Mouse (Mus musculus): ENCODE measurements around the gene Fbxo31. TPM values are rescaled to one million over a fixed set of nuclear protein-coding genes. Genes with fewer than 3 reads are reported as not detected.

Gene Fbxo31
- total and polyA plus RNA-seq, 2 experiments = 23.0 to 25.1 TPM

DNA sequence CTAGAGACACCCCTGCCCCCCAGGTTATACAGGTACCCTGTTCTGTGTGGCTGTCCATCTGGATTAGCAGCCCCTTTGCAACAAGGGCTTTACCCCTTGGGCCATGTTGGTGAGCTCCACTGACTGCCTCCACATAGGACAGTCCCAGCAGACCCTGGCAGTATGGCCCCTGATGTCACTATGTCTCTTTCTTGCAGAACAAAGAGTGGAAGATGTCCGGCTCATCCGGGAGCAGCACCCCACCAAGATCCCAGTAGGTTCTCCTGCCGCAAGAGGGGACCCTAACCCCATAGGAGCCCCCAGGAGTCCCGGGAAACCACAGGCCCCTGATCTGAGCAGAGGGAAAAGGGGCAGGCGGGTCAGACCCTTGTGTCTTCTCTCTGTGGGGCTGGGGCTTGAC lies 14.7 kb upstream of the Fbxo31 start:
- no peak overlapping the region for H3K9ac ChIP-seq (ENCODE audit: low read depth, low read length)
- 94% methylated on average over 5 of the region's 5 CpGs for WGBS

DNA sequence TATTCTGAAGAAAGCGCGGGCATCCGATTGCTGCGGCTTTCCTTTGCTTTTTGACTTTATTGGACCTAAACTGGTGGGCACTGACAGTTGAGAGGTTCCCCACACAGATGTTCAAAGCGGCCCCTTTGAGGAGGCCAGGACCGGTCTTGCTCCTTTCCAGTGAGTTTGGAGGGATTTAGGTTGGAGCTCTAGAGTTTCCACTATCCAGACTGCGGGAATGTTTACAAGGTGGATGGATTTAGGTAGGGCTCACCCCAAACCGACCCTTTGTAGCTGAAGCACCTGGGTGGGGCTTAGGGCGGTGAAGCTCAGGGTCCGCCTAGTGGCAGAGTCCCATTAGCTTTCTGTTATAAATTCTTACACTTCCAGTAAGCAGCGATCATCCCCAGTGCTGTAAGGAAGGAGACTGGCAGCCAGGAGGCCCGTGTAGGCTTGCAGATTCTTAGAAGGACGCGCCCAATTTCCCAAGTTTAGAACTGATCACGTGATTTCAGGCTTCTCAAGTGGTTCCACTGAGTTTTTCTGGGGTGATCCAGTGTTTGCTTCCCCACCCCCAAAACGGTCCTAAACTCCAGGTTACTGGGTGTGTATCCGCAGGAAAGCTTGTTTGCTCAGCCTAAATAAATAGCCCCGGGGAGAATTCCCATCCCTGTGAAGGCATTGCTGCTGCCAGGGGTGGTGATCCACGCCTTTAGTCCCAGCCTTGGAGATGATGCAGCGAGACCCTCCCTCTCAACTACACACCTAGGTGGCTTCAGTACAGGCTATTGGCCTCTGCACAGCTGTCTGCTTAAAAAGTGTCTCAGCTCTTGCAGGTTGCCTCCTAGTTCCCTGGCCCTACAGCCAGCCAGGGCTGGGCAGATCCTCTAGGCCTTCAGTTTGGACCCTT lies 12.8 kb upstream of the Fbxo31 start:
- peak; percentile 52 for TF ChIP-seq CTCF (IDR thresholded peaks at IDR 0.05; ENCODE audit: low read depth, low read length)
- TF ChIP-seq POLR2A (IDR thresholded peaks at IDR 0.05; ENCODE audit: extremely low read depth, insufficient read depth, low read length) = no peak
- Histone ChIP-seq H3K9ac (ENCODE audit: low read depth, low read length) (peak overlapping the region; percentile 96), H3K27ac (replicated peaks; ENCODE audit: insufficient read depth, low read depth, low read length) (peak overlapping the region; percentile 73), H3K4me3 (ENCODE audit: insufficient read depth, low read depth, low read length) (peak overlapping the region; percentile 88), H3K27me3 (ENCODE audit: control insufficient read depth, insufficient read depth, low read length) (no peaks in the 10 kb centered on the region), H3K4me1 (ENCODE audit: control insufficient read depth, insufficient read depth, low read length) (peaks cover 14% of the 10 kb centered on the region), H3K36me3 (ENCODE audit: control insufficient read depth, insufficient read depth, low read length) (peaks cover 16% of the 10 kb centered on the region), H3K79me2 (ENCODE audit: control insufficient read depth, insufficient read depth, low read length) (peaks cover 43% of the 10 kb centered on the region)
- peak; percentile 64 for DNase-seq (ENCODE audit: extremely low read depth, low read depth, low spot score)
- WGBS = 5% methylated on average over 20 of the region's 20 CpGs

More for the DNA sequence above, 14.7 kb upstream of the Fbxo31 start:
- DNase-seq (ENCODE audit: extremely low read depth, low read depth, low spot score) = no peak
- Histone ChIP-seq H3K79me2 (ENCODE audit: control insufficient read depth, insufficient read depth, low read length) (peaks cover 43% of the 10 kb centered on the region), H3K4me1 (ENCODE audit: control insufficient read depth, insufficient read depth, low read length) (peaks cover 14% of the 10 kb centered on the region), H3K36me3 (ENCODE audit: control insufficient read depth, insufficient read depth, low read length) (peaks cover 28% of the 10 kb centered on the region), H3K27me3 (ENCODE audit: control insufficient read depth, insufficient read depth, low read length) (no peaks in the 10 kb centered on the region), H3K4me3 (ENCODE audit: insufficient read depth, low read depth, low read length) (no peak overlapping the region), H3K27ac (replicated peaks; ENCODE audit: insufficient read depth, low read depth, low read length) (no peak overlapping the region)
- TF ChIP-seq POLR2A (IDR thresholded peaks at IDR 0.05; ENCODE audit: extremely low read depth, insufficient read depth, low read length) (no peak), CTCF (IDR thresholded peaks at IDR 0.05; ENCODE audit: low read depth, low read length) (no peak)

DNA sequence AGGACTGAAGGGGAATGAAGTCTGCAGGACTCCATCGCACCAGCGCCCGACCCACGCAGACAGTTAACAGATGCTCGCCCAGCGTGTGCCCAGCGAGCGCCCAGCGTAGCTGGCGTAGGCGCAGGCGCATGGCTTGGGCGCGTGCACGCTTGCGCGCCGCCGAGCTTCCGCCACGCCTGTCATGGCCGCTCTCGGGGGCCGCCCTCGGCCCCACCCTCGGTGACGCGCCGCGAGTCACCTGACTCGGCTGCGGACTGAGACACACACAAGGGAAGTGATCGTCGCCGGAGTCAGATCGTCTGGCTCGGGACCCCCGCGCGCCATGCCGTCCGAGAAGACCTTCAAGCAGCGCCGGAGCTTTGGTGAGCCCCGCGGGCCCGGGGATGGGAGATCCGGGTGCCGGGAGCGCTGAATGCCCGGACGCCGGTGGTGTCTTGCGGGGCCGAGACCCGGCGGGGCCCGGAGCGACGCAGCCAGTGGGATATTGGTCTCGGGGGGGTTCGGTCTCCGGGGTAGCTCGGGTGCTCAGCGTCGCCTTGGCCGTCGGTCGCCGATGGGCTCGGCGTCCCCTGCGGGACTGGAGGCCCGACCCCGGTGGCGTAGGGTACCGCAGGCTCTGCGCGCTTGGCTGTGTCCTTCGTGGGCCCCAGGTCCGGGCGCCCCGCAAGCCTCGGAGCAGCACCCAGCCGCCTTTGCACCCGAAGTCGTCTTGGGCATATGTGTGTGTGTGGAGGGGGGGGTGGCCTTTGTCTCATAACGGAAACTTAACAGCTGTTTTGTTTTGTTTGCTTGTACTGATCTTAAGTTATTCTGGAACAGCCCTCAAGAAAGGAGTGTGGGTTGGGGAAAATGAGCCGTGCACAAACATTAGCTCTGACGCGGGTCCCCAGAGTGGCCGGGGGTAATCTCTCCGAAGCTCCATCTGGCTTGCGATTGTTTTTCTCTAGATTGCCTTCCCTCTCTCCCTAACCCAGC lies 11.9 kb upstream of the Fbxo31 start, which contains the start of gene Map1lc3b:
Gene Map1lc3b (plus strand): TSS at position 159 of the 975 bp plus-strand sequence.
- Histone ChIP-seq H3K4me1 (ENCODE audit: control insufficient read depth, insufficient read depth, low read length) (peaks cover 14% of the 10 kb centered on the region), H3K79me2 (ENCODE audit: control insufficient read depth, insufficient read depth, low read length) (peaks cover 43% of the 10 kb centered on the region), H3K9ac (ENCODE audit: low read depth, low read length) (peak within 1 kb of the TSS; percentile 96), H3K27me3 (ENCODE audit: control insufficient read depth, insufficient read depth, low read length) (no peaks in the 10 kb centered on the region), H3K4me3 (ENCODE audit: insufficient read depth, low read depth, low read length) (peak within 1 kb of the TSS; percentile 88), H3K36me3 (ENCODE audit: control insufficient read depth, insufficient read depth, low read length) (peaks cover 12% of the 10 kb centered on the region), H3K27ac (replicated peaks; ENCODE audit: insufficient read depth, low read depth, low read length) (peak within 1 kb of the TSS; percentile 73)
- TF ChIP-seq CTCF (IDR thresholded peaks at IDR 0.05; ENCODE audit: low read depth, low read length) = no peak
- peak; percentile 90 for TF ChIP-seq POLR2A (IDR thresholded peaks at IDR 0.05; ENCODE audit: extremely low read depth, insufficient read depth, low read length)
- peak; percentile 68 for DNase-seq (ENCODE audit: extremely low read depth, low read depth, low spot score)
- under 1% methylated on average over 94 of the region's 94 CpGs for WGBS

- no peaks in the 10 kb centered on the region for H3K27me3 ChIP-seq (ENCODE audit: control insufficient read depth, insufficient read depth, low read length)
- TF ChIP-seq POLR2A (IDR thresholded peaks at IDR 0.05; ENCODE audit: extremely low read depth, insufficient read depth, low read length) (no peak), CTCF (IDR thresholded peaks at IDR 0.05; ENCODE audit: low read depth, low read length) (no peak)
- no peak overlapping the region for H3K4me3 ChIP-seq (ENCODE audit: insufficient read depth, low read depth, low read length)
- WGBS = 85% methylated on average over 2 of the region's 2 CpGs
- H3K27ac ChIP-seq (replicated peaks; ENCODE audit: insufficient read depth, low read depth, low read length) = no peak overlapping the region
- no peak overlapping the region for H3K9ac ChIP-seq (ENCODE audit: low read depth, low read length)
- peaks cover 18% of the 10 kb centered on the region for H3K4me1 ChIP-seq (ENCODE audit: control insufficient read depth, insufficient read depth, low read length)
- H3K79me2 ChIP-seq (ENCODE audit: control insufficient read depth, insufficient read depth, low read length) = peaks cover 39% of the 10 kb centered on the region
- peaks cover 4% of the 10 kb centered on the region for H3K36me3 ChIP-seq (ENCODE audit: control insufficient read depth, insufficient read depth, low read length)
- no peak for DNase-seq (ENCODE audit: extremely low read depth, low read depth, low spot score)
Measured at GRCm38 (mm10) chr8:121589205-121589726, 10.7 kb upstream of the Fbxo31 start.

DNA sequence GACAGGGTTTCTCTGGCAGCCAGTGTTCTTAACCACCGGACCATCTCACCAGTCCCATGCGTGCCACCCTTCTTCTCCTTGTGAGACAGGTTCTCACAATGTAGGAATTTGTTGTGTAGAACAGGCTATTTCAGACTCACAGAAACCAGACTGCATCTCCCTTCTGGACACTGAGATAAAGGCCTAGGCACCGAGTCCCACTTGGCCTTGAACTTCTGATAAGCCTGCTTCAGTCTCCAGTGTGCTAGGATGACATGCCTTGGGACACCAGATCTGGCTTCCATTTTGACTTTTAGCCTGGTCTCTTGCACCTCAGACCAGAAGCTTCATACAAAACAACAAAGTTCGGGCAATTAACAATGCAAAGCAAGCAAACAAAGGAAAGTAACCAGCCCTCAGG lies 10.1 kb upstream of the Fbxo31 start:
- peaks cover 35% of the 10 kb centered on the region for H3K79me2 ChIP-seq (ENCODE audit: control insufficient read depth, insufficient read depth, low read length)
- no peak for TF ChIP-seq POLR2A (IDR thresholded peaks at IDR 0.05; ENCODE audit: extremely low read depth, insufficient read depth, low read length)
- no peak for TF ChIP-seq CTCF (IDR thresholded peaks at IDR 0.05; ENCODE audit: low read depth, low read length)
- no peaks in the 10 kb centered on the region for H3K27me3 ChIP-seq (ENCODE audit: control insufficient read depth, insufficient read depth, low read length)
- H3K4me3 ChIP-seq (ENCODE audit: insufficient read depth, low read depth, low read length) = no peak overlapping the region
- no peak overlapping the region for H3K27ac ChIP-seq (replicated peaks; ENCODE audit: insufficient read depth, low read depth, low read length)
- H3K9ac ChIP-seq (ENCODE audit: low read depth, low read length) = no peak overlapping the region
- no peak for DNase-seq (ENCODE audit: extremely low read depth, low read depth, low spot score)
- 90% methylated on average over 4 of the region's 4 CpGs for WGBS
- H3K36me3 ChIP-seq (ENCODE audit: control insufficient read depth, insufficient read depth, low read length) = peaks cover 4% of the 10 kb centered on the region
- H3K4me1 ChIP-seq (ENCODE audit: control insufficient read depth, insufficient read depth, low read length) = peaks cover 18% of the 10 kb centered on the region
